Mouse (Mus musculus): Measurements from ENCODE around the gene Zap70.

Gene Zap70

DNA sequence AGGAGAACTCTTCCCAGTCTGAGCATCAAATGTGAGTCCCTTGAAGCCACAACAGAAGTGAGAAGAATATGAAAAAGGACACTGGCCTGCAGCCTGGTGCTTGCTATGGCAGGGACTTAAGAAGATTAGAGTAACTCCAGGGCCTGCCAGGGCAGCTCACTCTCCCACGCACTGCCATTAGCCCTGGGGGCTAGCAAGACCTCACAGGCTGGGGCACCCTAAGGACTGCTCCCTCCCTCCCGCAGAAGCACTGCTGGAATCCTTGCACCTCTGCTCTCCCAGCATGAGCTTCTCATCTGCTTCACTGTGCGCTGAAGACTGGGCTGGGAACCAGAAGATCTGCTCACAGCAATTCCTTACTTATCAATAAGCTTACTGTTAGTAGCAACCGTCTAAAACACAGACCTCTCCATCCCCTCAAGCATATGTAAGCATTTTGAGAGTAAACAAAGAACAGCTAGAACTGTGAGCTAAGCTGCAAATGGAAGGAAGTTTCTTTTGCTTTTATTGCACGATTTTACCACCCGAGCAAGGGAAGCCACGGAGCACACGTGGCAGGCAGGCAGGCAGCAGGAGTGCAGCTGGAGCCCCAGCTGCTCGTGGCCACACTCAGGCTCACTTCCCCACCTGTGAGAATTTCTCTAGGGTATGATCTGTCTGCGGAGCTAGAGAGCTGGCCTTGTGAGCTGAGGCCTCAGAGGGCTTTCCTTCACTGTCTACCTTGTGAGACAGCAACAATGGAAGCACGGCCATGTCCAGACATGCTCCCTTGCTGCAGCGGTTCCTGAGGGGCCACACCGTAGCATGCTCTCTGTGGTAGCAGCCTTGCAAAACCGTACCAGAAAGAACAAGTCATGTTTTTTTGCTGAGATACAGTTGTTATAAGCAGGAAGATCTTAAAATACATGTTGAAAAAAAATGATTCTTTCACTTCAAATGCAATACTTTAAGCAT, 69.6 kb downstream of the Zap70 start:
- no peak for DNase-seq (ENCODE audit: low spot score in 2 of 2)

Data from frontal cortex, postnatal 14 days (tissue).